Mouse (Mus musculus) MEL-GATA-1-ER (cell line): ENCODE results near the gene Slc26a10.
A peak's percentile ranks its signal among the peaks of the same experiment; 100 is the strongest.

Source experiments
- DNase-seq: peaks from one replicate; pipeline ENCODE4 v3.0.0-alpha.2; 2012; ENCODE audit warnings: low read depth; ENCODE audit errors: extremely low read depth

The Slc26a10 gene

GRCm38 (mm10) chr10:127183759-127184158 is 3.3 kb upstream of the Slc26a10 start:
- no peak for DNase-seq

GRCm38 (mm10) chr10:127182624-127183023 is 2.2 kb upstream of the Slc26a10 start:
- no peak for DNase-seq

GRCm38 (mm10) chr10:127181566-127181965 is 1.1 kb upstream of the Slc26a10 start:
- DNase-seq: no peak

GRCm38 (mm10) chr10:127180695-127181047 is 226 bp upstream of the Slc26a10 start:
- no peak for DNase-seq

- no peak for DNase-seq
Measured at GRCm38 (mm10) chr10:127178286-127179027, 2.0 kb downstream of the Slc26a10 start.

- DNase-seq: no peak
Measured at GRCm38 (mm10) chr10:127177719-127178118, 2.7 kb downstream of the Slc26a10 start.

GRCm38 (mm10) chr10:127177235-127177634 is 3.2 kb downstream of the Slc26a10 start:
- no peak for DNase-seq

- no peak for DNase-seq
Measured at GRCm38 (mm10) chr10:127176756-127177155, 3.7 kb downstream of the Slc26a10 start.

- no peak for DNase-seq
Measured at GRCm38 (mm10) chr10:127176228-127176627, 4.2 kb downstream of the Slc26a10 start.

GRCm38 (mm10) chr10:127174170-127174569 is 6.3 kb downstream of the Slc26a10 start:
- no peak for DNase-seq

GRCm38 (mm10) chr10:127173148-127174065 is 7.0 kb downstream of the Slc26a10 start:
- DNase-seq: no peak

- no peak for DNase-seq
Measured at GRCm38 (mm10) chr10:127171631-127172200, 8.7 kb downstream of the Slc26a10 start.

- DNase-seq: no peak
Measured at GRCm38 (mm10) chr10:127170837-127171272, 9.6 kb downstream of the Slc26a10 start.

- DNase-seq: no peak
Measured at GRCm38 (mm10) chr10:127170002-127170401, 10.4 kb downstream of the Slc26a10 start.

- DNase-seq: no peak
Measured at GRCm38 (mm10) chr10:127167614-127168192, 12.7 kb downstream of the Slc26a10 start.

GRCm38 (mm10) chr10:127166771-127167613 is 13.5 kb downstream of the Slc26a10 start:
- no peak for DNase-seq

GRCm38 (mm10) chr10:127166404-127166715 is 14.1 kb downstream of the Slc26a10 start:
- DNase-seq: no peak

- DNase-seq: peak; percentile 69
Measured at GRCm38 (mm10) chr10:127165654-127166403, 14.6 kb downstream of the Slc26a10 start.

GRCm38 (mm10) chr10:127165354-127165653 is 15.1 kb downstream of the Slc26a10 start:
- no peak for DNase-seq

- peak; percentile 53 for DNase-seq
Measured at GRCm38 (mm10) chr10:127164631-127165353, 15.7 kb downstream of the Slc26a10 start, which contains the start of gene B4galnt1. Gene B4galnt1, plus strand, starts transcription at chr10:127165225.
